Mouse (Mus musculus): ENCODE data around the gene Rcn3.
"Not testable (repeated sequence)": the region's sequence is repeated elsewhere in the genome, so short reads cannot be mapped to it uniquely, and the experiment has no call there.

Gene Rcn3

GRCm38 (mm10) chr7:45124224-45125143 is 32.5 kb upstream of the Rcn3 start, which contains the start of gene Rps11:
Gene Rps11, minus strand, starts transcription at chr7:45124439.
- DNase-seq (ENCODE audit: low spot score in 2 of 2) = peak; percentile 98

GRCm38 (mm10) chr7:45123186-45123570 is 31.2 kb upstream of the Rcn3 start:
- DNase-seq (ENCODE audit: low spot score in 2 of 2) = no peak

GRCm38 (mm10) chr7:45122561-45123185 is 30.7 kb upstream of the Rcn3 start:
- DNase-seq (ENCODE audit: low spot score in 2 of 2) = no peak

GRCm38 (mm10) chr7:45121966-45122365 is 29.9 kb upstream of the Rcn3 start:
- DNase-seq (ENCODE audit: low spot score in 2 of 2) = no peak

- DNase-seq (ENCODE audit: low spot score in 2 of 2) = no peak
Observed at GRCm38 (mm10) chr7:45121404-45121803, 29.4 kb upstream of the Rcn3 start.

- DNase-seq (ENCODE audit: low spot score in 2 of 2) = no peak
Observed at GRCm38 (mm10) chr7:45119780-45120709, 28.0 kb upstream of the Rcn3 start.

GRCm38 (mm10) chr7:45118336-45118735 is 26.3 kb upstream of the Rcn3 start:
- DNase-seq (ENCODE audit: low spot score in 2 of 2) = no peak

- DNase-seq (ENCODE audit: low spot score in 2 of 2) = no peak
Observed at GRCm38 (mm10) chr7:45117566-45117965, 25.5 kb upstream of the Rcn3 start.

- no peak for DNase-seq (ENCODE audit: low spot score in 2 of 2)
Observed at GRCm38 (mm10) chr7:45113476-45113875, 21.5 kb upstream of the Rcn3 start.

- no peak for DNase-seq (ENCODE audit: low spot score in 2 of 2)
Observed at GRCm38 (mm10) chr7:45112529-45112928, 20.5 kb upstream of the Rcn3 start.

- no peak for DNase-seq (ENCODE audit: low spot score in 2 of 2)
Observed at GRCm38 (mm10) chr7:45111940-45112339, 19.9 kb upstream of the Rcn3 start.

- not testable (repeated sequence) for DNase-seq (ENCODE audit: low spot score in 2 of 2)
Observed at GRCm38 (mm10) chr7:45110089-45110488, 18.1 kb upstream of the Rcn3 start.

GRCm38 (mm10) chr7:45107052-45107645 is 15.1 kb upstream of the Rcn3 start:
- no peak for DNase-seq (ENCODE audit: low spot score in 2 of 2)

- DNase-seq (ENCODE audit: low spot score in 2 of 2) = no peak
Observed at GRCm38 (mm10) chr7:45106441-45106840, 14.4 kb upstream of the Rcn3 start.

GRCm38 (mm10) chr7:45105491-45105890 is 13.5 kb upstream of the Rcn3 start:
- DNase-seq (ENCODE audit: low spot score in 2 of 2) = no peak

- no peak for DNase-seq (ENCODE audit: low spot score in 2 of 2)
Observed at GRCm38 (mm10) chr7:45104941-45105340, 12.9 kb upstream of the Rcn3 start.

GRCm38 (mm10) chr7:45103652-45104180 is 11.7 kb upstream of the Rcn3 start, which contains the start of gene Fcgrt:
Gene Fcgrt, minus strand, starts transcription at chr7:45103851.
- DNase-seq (ENCODE audit: low spot score in 2 of 2) = peak in 1 of 2 experiments; percentile 63

- DNase-seq (ENCODE audit: low spot score in 2 of 2) = no peak
Observed at GRCm38 (mm10) chr7:45102940-45103585, 11.0 kb upstream of the Rcn3 start.

- no peak for DNase-seq (ENCODE audit: low spot score in 2 of 2)
Observed at GRCm38 (mm10) chr7:45102441-45102840, 10.4 kb upstream of the Rcn3 start.

- no peak for DNase-seq (ENCODE audit: low spot score in 2 of 2)
Observed at GRCm38 (mm10) chr7:45100046-45100445, 8.0 kb upstream of the Rcn3 start.

Measured in frontal cortex, postnatal 14 days (tissue).